Mouse (Mus musculus) spleen, embryonic (tissue): ENCODE results near the gene Trim14.

ENCODE experiments used
- CTCF ChIA-PET: fragments of 350-600 bp; sonication (Branson Sonifier 250); formaldehyde crosslinking; loops from one replicate; lab custom pipeline; 2022; lab: Charles Lee

The Trim14 gene

GRCm38 (mm10) chr4:46562841-46563240, 26.9 kb upstream of the Trim14 start:
- CTCF ChIA-PET = no interaction called here

GRCm38 (mm10) chr4:46562037-46562436, 26.1 kb upstream of the Trim14 start:
- CTCF ChIA-PET = no interaction called here

- CTCF ChIA-PET = no interaction called here
Measured at GRCm38 (mm10) chr4:46560069-46560705, 24.2 kb upstream of the Trim14 start.

GRCm38 (mm10) chr4:46558672-46559667, 23.0 kb upstream of the Trim14 start:
- CTCF ChIA-PET = no interaction called here

- CTCF ChIA-PET = interaction anchor here (0.6 kb wide), 1 partner anchor 10 kb away, joined by 4 read pairs; no protein-coding TSS in a partner anchor
Measured at GRCm38 (mm10) chr4:46556933-46557332, 21.0 kb upstream of the Trim14 start.

- CTCF ChIA-PET = no interaction called here
Measured at GRCm38 (mm10) chr4:46555762-46556161, 19.8 kb upstream of the Trim14 start.

GRCm38 (mm10) chr4:46554295-46555069, 18.5 kb upstream of the Trim14 start:
- CTCF ChIA-PET = interaction anchor here (0.6 to 1.4 kb wide), 3 partner anchors 10 to 98 kb away, joined by 4 to 6 read pairs (median 5); no protein-coding TSS in a partner anchor

- CTCF ChIA-PET = interaction anchor here (0.6 to 1.4 kb wide), 2 partner anchors 9 to 98 kb away, joined by 4 to 6 read pairs; no protein-coding TSS in a partner anchor
Measured at GRCm38 (mm10) chr4:46553864-46554263, 17.9 kb upstream of the Trim14 start.

- CTCF ChIA-PET = no interaction called here
Measured at GRCm38 (mm10) chr4:46550406-46550805, 14.5 kb upstream of the Trim14 start.

- CTCF ChIA-PET = no interaction called here
Measured at GRCm38 (mm10) chr4:46549979-46550378, 14.0 kb upstream of the Trim14 start.

GRCm38 (mm10) chr4:46546709-46547108, 10.8 kb upstream of the Trim14 start:
- CTCF ChIA-PET = interaction anchor here (1.5 kb wide), 1 partner anchor 55 kb away, joined by 3 read pairs; the partner anchor contains the start of gene Coro2a

GRCm38 (mm10) chr4:46545498-46545897, 9.6 kb upstream of the Trim14 start:
- CTCF ChIA-PET = interaction anchor here (0.7 to 1.8 kb wide), 4 partner anchors 9 to 75 kb away, joined by 3 to 8 read pairs (median 6); partner anchors contain the start of gene Coro2a

GRCm38 (mm10) chr4:46544313-46544712, 8.4 kb upstream of the Trim14 start:
- CTCF ChIA-PET = interaction anchor here (0.6 to 1.8 kb wide), 4 partner anchors 10 to 56 kb away, joined by 3 to 6 read pairs (median 4); no protein-coding TSS in a partner anchor

- CTCF ChIA-PET = interaction anchor here (1.0 to 1.8 kb wide), 2 partner anchors 9 to 11 kb away, joined by 3 to 6 read pairs; no protein-coding TSS in a partner anchor
Measured at GRCm38 (mm10) chr4:46543366-46544050, 7.6 kb upstream of the Trim14 start.

- CTCF ChIA-PET = interaction anchor here (0.5 kb wide), 1 partner anchor 70 kb away, joined by 10 read pairs; no protein-coding TSS in a partner anchor
Measured at GRCm38 (mm10) chr4:46541707-46542106, 5.8 kb upstream of the Trim14 start.

- CTCF ChIA-PET = no interaction called here
Measured at GRCm38 (mm10) chr4:46539167-46539566, 3.2 kb upstream of the Trim14 start.

- CTCF ChIA-PET = interaction anchor here (0.7 kb wide), 1 partner anchor 145 kb away, joined by 4 read pairs; no protein-coding TSS in a partner anchor
Measured at GRCm38 (mm10) chr4:46535094-46535830, 679 bp downstream of the Trim14 start.

GRCm38 (mm10) chr4:46533934-46534720, 1.8 kb downstream of the Trim14 start:
- CTCF ChIA-PET = interaction anchor here (0.6 to 1.6 kb wide), 3 partner anchors 10 to 130 kb away, joined by 3 to 4 read pairs (median 3); no protein-coding TSS in a partner anchor

- CTCF ChIA-PET = no interaction called here
Measured at GRCm38 (mm10) chr4:46532926-46533325, 3.0 kb downstream of the Trim14 start.
